Mouse (Mus musculus): ENCODE results near the gene Pdhb. TPM values are rescaled to one million over a fixed set of nuclear protein-coding genes. Genes with fewer than 3 reads are reported as not detected.
"Not testable (repeated sequence)": the region's sequence is repeated elsewhere in the genome, so short reads cannot be mapped to it uniquely, and the experiment has no call there.

Pdhb gene
- total RNA-seq, 2 experiments from 2014 or later, result 268 to 370 TPM

DNA sequence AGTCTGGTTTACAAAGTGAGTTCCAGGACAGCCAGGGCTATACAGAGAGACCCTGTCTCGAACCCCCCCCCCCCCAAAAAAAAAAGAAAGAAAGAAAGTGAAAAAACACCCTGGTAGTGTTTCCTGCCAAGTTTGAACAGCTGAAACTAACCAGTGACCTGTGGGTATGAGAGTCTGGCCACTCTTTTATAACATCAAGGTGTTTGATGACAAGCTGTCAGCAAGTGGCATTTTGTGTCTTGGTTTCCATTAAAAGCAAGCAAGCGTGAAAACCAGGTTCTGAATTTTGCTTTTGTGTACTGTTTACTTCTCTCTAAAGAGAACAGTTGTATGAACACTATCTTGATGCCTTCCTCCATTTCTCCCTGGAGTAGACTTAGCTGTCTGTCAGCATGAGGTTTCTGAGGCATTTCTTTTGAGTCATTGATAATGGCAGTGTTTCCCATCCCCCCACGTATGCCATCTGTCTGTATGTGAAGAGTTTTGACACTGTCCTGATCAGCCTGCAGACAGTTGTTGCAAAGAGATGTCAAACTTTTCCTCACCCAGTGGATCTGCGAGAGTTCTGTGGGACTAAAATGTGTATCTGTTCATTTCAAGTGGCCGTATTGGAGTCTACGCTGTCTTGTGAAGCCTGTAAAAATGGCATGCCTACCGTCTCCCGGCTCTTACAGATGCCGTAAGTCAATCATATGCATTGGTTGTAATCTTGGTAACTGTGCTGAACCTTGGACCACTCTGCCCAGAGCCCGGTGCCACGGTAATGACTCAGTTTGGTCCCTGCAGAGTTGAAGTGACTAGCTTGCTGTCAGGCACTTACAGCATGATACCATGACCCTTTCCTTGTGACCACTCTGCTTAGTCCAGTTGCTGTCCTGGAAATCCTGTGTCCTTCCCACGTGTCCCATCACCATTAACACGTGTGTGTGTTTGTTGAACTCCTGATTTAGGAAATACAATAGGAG is 26.9 kb downstream of the Pdhb start:
- no peak for DNase-seq
- intact Hi-C loops (cut with DNase I), result no loop called here
- no peak overlapping the region for H3K4me3 ChIP-seq
- no peak overlapping the region for H3K27ac ChIP-seq
- no peak for TF ChIP-seq CTCF (IDR thresholded peaks at IDR 0.05)

DNA sequence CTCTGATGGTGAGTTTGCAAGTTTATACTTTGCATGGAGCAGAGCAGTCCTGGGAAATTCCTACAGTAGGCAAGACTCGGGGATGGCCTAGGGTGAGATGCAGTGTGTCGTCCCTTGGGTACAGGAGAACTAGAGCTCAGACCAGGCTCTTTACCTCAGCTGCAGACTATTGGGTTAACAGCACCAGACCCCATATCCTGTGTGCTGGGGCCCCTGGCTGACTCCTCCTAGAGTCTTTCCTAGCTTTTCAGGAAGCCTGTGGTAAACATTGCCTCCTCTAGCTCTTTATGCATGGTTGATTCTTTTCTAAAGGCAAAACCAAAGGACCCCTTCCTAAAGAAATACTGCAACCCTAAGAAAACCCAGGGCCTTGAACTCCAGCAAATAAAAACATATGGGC is 31.7 kb downstream of the Pdhb start:
- no peak for TF ChIP-seq CTCF (IDR thresholded peaks at IDR 0.05)
- DNase-seq, result no peak
- intact Hi-C loops (cut with DNase I), result no loop called here
- no peak overlapping the region for H3K4me3 ChIP-seq
- H3K27ac ChIP-seq, result no peak overlapping the region

DNA sequence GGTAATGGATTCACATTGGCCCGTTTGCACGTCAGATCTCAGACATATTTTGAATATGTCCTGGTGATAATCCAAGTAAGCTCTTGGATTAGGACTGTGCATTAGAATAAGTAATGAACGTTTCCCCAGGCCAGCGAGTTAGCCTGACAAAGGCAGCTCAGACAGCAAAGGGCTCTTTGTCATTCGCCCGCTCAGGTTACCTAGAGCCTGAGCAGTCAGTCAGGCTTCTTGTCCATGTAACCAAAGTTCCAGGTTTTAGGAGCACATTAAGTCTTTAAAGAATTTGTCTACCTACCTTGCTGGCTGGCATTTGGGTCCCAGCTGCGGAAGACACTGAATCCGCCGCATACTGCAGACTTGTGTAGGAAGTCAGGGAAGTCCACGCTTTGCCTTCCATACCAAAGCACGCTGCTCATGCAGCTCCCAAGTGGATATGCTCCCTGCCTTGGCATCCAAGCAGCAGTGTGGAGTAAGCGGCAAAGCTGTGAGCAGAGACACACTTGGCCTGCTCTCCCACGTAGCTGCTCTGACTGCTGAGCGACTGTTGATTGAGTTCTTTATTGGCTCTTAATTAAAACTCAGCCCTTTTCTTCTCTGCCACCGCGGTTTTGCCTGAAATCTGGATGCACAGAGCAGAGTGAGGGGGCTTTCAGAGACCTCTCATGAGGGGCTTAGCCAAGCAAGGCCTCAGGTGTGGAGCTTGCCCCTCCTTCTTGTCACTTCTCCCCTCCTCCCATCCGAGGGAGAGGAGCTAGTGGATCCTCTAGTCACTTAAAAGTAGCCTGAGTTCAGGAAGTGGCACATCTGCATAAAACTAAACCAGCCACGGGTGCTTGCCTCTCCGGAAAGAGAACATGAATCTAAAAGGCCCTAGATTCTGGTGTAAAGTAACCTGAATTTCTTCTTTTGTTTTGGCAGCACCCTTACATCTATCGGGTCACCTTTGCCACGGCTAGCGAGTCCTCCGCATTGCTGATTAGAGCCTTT is 32.8 kb downstream of the Pdhb start:
- no peak overlapping the region for H3K27ac ChIP-seq
- H3K4me3 ChIP-seq, result no peak overlapping the region
- TF ChIP-seq CTCF (IDR thresholded peaks at IDR 0.05), result no peak
- DNase-seq, result no peak
- intact Hi-C loops (cut with DNase I), result no loop called here

DNA sequence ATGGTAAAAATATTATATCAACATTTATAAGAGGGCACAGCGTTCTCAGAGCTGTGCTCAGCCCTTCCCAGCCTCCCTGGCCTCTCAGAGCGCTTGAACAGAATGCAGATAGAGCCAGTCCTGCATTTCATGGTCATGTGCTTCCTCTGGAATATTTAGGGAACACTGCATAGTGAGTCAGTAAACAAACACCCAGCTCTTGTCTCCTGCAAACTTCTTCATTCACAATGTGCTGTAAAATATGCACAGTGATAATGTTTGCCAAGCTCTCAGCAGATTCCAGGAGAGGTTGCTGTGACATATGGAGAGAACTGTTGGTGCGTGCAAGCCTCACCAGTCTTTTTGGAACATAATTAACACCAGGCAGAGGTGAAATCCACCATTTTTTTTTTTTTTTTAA is 37.7 kb downstream of the Pdhb start:
- intact Hi-C loops (cut with DNase I), result no loop called here
- DNase-seq, result no peak

DNA sequence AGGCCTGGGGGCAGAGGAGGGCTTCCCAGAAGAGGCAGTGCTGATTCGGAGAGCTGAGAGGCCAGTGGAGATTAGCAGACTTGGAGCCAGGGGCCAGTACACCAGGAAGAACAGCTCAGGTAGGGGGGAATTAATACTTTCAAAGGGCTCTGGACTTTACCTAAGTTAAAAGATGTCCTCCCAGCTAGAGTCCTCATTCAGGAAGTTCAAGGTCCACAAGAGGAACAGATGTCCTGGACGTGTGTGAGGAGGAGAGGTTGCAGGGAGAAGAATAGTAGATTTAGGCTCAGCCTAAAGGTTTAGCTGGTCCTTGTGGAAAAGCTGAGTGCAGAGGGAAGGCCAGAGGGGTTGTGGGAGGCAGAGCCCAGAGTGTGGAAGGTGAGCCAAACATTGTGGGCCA is 38.6 kb downstream of the Pdhb start:
- Histone ChIP-seq H3K27ac (no peak overlapping the region), H3K4me3 (no peak overlapping the region)
- no peak for DNase-seq
- TF ChIP-seq CTCF (IDR thresholded peaks at IDR 0.05), result no peak
- intact Hi-C loops (cut with DNase I), result no loop called here

More for the DNA sequence above, 37.7 kb downstream of the Pdhb start:
- Histone ChIP-seq H3K27ac (peak overlapping the region; percentile 6; the same call in 1 of the 2 replicates), H3K4me3 (no peak overlapping the region)
- TF ChIP-seq CTCF (IDR thresholded peaks at IDR 0.05), result no peak

DNA sequence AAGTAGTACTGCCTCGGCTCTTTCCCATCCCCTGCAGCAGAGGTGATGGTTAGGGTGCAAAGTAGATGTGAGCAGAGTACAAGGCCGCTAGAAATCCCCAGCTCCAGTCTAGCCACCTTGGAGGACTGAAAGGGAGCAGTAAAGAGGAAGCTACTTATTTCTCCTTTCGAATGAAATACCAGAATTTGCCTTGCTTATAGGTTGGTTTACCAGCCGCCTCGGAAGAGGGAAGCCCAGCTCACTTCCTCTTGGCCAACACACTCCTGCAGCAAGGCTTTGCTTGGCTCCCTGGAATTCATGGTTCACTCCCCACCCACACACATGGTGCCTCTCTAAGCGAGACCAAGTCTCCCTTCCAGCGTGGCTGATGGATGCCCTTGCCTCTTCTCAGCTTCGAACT is 40.0 kb downstream of the Pdhb start:
- intact Hi-C loops (cut with DNase I), result no loop called here
- Histone ChIP-seq H3K4me3 (no peak overlapping the region), H3K27ac (no peak overlapping the region)
- no peak for DNase-seq
- no peak for TF ChIP-seq CTCF (IDR thresholded peaks at IDR 0.05)

DNA sequence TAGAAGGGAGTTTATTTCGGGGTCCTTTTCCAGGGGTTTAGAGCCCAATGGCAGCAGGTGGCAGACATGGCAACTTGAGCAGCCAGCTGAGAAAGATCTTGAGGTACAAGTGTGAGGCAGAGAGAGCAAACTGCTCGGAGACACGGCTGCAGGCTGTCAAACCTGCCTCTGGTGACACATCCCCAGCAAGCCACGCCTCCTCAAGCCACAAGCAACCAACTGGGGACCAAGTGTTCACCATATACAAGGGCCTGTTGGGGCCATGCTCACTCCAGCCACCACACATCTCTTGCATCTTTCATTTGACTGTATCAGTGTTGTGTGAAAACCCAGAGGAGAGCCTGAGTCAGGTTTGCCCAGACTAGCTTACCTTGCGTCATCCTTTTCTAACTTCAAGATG is 44.9 kb downstream of the Pdhb start:
- Histone ChIP-seq H3K27ac (no peak overlapping the region), H3K4me3 (no peak overlapping the region)
- intact Hi-C loops (cut with DNase I), result no loop called here
- no peak for DNase-seq
- no peak for TF ChIP-seq CTCF (IDR thresholded peaks at IDR 0.05)

DNA sequence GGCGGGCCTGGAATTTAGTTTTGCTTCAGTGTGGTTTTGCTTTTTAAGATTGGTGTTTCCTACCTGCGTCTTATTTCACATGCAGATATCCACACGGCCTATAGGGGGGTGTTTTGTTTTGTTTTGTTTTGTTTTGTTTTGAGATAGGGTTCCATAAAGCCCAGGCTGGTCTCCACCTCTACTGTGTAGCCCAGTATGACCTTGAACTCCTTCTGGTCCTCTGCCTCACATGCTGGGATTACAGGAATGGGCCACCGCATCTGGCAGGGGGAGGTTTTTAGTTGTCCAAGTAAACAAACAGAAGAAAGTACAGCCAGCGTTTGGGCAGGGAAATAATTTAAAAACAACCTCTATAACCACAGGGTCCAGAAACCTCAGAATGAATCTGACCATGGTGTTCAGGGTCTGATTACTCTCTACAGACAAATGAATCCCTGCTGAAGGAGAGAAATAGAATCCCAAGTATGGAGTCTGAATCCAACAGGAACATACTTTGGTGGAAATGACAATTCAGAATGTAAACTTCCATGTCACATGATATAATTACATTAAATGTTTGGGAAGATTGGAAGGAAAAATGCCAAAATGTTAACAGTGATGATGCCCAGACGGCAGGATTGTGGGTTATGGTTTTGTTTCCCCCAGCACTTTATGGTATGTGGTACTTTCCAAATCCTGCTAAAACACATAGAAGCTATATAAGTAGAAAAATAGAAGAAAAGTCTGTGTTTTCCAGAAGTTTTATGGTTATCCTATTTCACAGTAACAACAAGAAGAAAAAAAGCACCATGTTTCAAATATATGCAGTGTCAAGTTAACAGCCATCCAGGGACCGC is 48.6 kb downstream of the Pdhb start:
- no peak for TF ChIP-seq CTCF (IDR thresholded peaks at IDR 0.05)
- Histone ChIP-seq H3K27ac (no peak overlapping the region), H3K4me3 (no peak overlapping the region)
- intact Hi-C loops (cut with DNase I), result no loop called here
- DNase-seq, result no peak

DNA sequence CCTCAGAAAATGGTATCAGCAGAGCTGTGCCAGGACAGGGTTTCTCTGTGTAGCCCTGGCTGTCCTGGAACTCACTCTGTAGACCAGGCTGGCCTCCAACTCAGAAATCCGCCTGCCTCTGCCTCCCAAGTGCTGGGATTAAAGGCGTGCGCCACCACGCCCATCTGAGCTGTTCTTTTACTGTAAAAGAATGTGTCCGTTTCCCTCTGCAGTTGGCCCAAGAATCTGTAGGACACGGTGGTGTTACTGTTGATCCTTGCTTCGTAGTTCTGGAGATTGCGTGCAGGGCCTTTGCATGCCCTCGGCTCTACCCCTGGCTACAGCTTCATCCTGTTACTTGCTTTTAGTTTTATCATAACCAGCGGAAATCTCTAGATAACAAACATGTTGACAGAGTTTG is 49.2 kb downstream of the Pdhb start:
- intact Hi-C loops (cut with DNase I); DNase-seq; H3K4me3 ChIP-seq; H3K27ac ChIP-seq: not testable (repeated sequence)

DNA sequence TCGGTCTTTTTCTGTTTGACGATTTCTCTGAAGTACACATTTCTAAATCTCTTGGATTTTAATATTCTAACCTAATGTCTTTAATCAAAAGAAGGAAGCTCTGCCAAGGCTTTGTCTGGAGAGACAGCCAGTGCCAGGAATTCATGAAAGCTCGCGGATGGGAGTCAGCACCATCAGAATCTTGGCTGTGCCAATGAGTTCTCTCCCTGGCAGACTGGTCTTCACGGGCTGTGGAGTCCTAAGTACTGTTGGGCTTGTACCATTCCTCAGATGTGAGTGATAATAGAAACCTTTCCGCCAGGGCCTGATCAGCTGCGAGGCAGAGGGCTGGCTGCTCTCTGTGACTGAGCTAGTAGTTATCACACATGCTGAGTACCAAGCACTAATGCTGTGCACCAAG is 49.7 kb downstream of the Pdhb start:
- intact Hi-C loops (cut with DNase I), result no loop called here
- no peak overlapping the region for H3K27ac ChIP-seq
- H3K4me3 ChIP-seq, result no peak overlapping the region
- no peak for TF ChIP-seq CTCF (IDR thresholded peaks at IDR 0.05)
- no peak for DNase-seq

DNA sequence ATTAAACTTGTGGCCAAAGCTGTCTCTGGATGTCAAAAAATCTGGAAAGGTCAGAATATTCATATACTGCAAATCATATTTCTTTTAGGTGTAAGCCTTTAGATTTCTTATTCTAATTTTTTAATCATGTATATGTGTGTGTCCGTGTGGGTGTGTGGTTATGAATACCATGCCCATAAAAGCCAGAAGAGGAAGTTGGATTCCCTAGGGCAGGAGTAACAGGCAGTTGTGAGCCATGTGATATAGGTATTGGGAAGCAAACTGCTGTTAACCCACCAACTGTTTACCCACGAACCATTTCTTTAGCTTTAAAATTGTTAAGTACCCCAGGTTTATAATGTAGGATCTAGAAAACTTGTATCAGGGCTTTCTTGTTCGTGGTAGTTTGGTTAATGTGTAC is 52.9 kb downstream of the Pdhb start:
- TF ChIP-seq CTCF (IDR thresholded peaks at IDR 0.05), result no peak
- no peak for DNase-seq
- intact Hi-C loops (cut with DNase I), result no loop called here
- Histone ChIP-seq H3K4me3 (no peak overlapping the region), H3K27ac (no peak overlapping the region)

DNA sequence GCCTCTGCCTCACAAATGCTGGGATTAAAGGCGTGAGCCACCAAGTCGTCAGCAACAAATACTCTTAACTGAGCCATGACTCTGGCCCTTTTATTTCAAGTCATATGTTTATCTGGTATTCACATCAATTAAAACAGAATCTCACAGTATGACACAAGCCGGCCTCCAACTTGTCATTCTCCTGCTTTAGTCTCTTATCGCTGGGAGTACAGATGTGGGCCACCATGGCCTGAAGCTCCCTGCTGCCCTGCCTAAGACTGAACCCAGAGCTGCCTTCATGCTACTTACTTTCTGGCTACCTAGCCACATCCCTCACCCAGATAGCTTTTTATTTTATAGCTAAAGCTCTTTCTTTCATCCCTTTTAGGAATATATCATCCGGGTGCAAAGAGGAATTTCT is 53.4 kb downstream of the Pdhb start:
- Histone ChIP-seq H3K27ac (no peak overlapping the region), H3K4me3 (no peak overlapping the region)
- TF ChIP-seq CTCF (IDR thresholded peaks at IDR 0.05), result no peak
- DNase-seq, result no peak
- intact Hi-C loops (cut with DNase I), result no loop called here
